Mouse (Mus musculus) bone marrow, adult 2 months (tissue): ENCODE results near the gene Vps52.

Source experiments
- CTCF ChIP-seq: fragments of 200-500 bp; IDR thresholded peaks from 2 replicates; pipeline ENCODE4 v1.5.1; 2011; ENCODE audit warnings: low read length, control low read depth; ENCODE audit not compliant: control insufficient read depth, insufficient read depth
- POLR2A ChIP-seq: fragments of 200-500 bp; IDR thresholded peaks from 2 replicates; pipeline ENCODE4 v1.6.1; 2011; ENCODE audit warnings: low read depth, mild to moderate bottlenecking, control low read depth, low read length, borderline replicate concordance; ENCODE audit not compliant: control insufficient read depth

GRCm38 (mm10) chr17:33956336-33956735 is 724 bp downstream of the Vps52 start:
- TF ChIP-seq CTCF = no peak
- TF ChIP-seq POLR2A = no peak
